Mouse (Mus musculus): ENCODE measurements around the gene Crhbp.
A peak's percentile ranks its signal among the peaks of the same experiment; 100 is the strongest.

The Crhbp gene

GRCm38 (mm10) chr13:95444824-95445223, at the start of gene Crhbp:
Crhbp (minus strand) TSS chr13:95444924.
- no peak for DNase-seq

GRCm38 (mm10) chr13:95493296-95493695, 48.6 kb upstream of the Crhbp start:
- no peak for DNase-seq

- no peak for DNase-seq
Observed at GRCm38 (mm10) chr13:95491327-95491726, 46.6 kb upstream of the Crhbp start.

- DNase-seq: peak; percentile 26 to 39
Observed at GRCm38 (mm10) chr13:95484664-95485063, 39.9 kb upstream of the Crhbp start.

- DNase-seq: peak; percentile 59 to 85
Observed at GRCm38 (mm10) chr13:95481428-95481827, 36.7 kb upstream of the Crhbp start.

GRCm38 (mm10) chr13:95478671-95479413, 34.1 kb upstream of the Crhbp start, which contains the start of gene S100z:
S100z (minus strand) TSS chr13:95478721.
- no peak for DNase-seq

GRCm38 (mm10) chr13:95477173-95477572, 32.4 kb upstream of the Crhbp start:
- DNase-seq: no peak

- no peak for DNase-seq
Observed at GRCm38 (mm10) chr13:95475124-95475523, 30.4 kb upstream of the Crhbp start.

GRCm38 (mm10) chr13:95474294-95474693, 29.6 kb upstream of the Crhbp start:
- no peak for DNase-seq

GRCm38 (mm10) chr13:95470970-95471369, 26.2 kb upstream of the Crhbp start:
- peak in 1 of 2 experiments; percentile 31 for DNase-seq

- DNase-seq: no peak
Observed at GRCm38 (mm10) chr13:95451529-95451928, 6.8 kb upstream of the Crhbp start.

- no peak for DNase-seq
Observed at GRCm38 (mm10) chr13:95450636-95451210, 6.0 kb upstream of the Crhbp start.

GRCm38 (mm10) chr13:95449730-95450129, 5.0 kb upstream of the Crhbp start:
- DNase-seq: no peak

GRCm38 (mm10) chr13:95444291-95444690, 433 bp downstream of the Crhbp start:
- DNase-seq: no peak

- peak in 1 of 2 experiments; percentile 13 for DNase-seq
Observed at GRCm38 (mm10) chr13:95443376-95444233, 1.1 kb downstream of the Crhbp start.

GRCm38 (mm10) chr13:95442901-95443300, 1.8 kb downstream of the Crhbp start:
- DNase-seq: no peak

- no peak for DNase-seq
Observed at GRCm38 (mm10) chr13:95439569-95439968, 5.2 kb downstream of the Crhbp start.

- no peak for DNase-seq
Observed at GRCm38 (mm10) chr13:95431760-95432159, 13.0 kb downstream of the Crhbp start.

GRCm38 (mm10) chr13:95427499-95427898, 17.2 kb downstream of the Crhbp start:
- DNase-seq: no peak

GRCm38 (mm10) chr13:95426421-95426820, 18.3 kb downstream of the Crhbp start:
- no peak for DNase-seq

GRCm38 (mm10) chr13:95425484-95425883, 19.2 kb downstream of the Crhbp start:
- DNase-seq: no peak

GRCm38 (mm10) chr13:95424932-95425331, 19.8 kb downstream of the Crhbp start:
- no peak for DNase-seq

- no peak for DNase-seq
Observed at GRCm38 (mm10) chr13:95419204-95419749, 25.4 kb downstream of the Crhbp start.
